Mouse (Mus musculus): Measurements from ENCODE around the gene Foxp1. TPM values are rescaled to one million over a fixed set of nuclear protein-coding genes. Genes with fewer than 3 reads are reported as not detected.

Foxp1 gene
- polyA plus RNA-seq, 1 experiment from 2014 or later = 18.9 TPM

DNA sequence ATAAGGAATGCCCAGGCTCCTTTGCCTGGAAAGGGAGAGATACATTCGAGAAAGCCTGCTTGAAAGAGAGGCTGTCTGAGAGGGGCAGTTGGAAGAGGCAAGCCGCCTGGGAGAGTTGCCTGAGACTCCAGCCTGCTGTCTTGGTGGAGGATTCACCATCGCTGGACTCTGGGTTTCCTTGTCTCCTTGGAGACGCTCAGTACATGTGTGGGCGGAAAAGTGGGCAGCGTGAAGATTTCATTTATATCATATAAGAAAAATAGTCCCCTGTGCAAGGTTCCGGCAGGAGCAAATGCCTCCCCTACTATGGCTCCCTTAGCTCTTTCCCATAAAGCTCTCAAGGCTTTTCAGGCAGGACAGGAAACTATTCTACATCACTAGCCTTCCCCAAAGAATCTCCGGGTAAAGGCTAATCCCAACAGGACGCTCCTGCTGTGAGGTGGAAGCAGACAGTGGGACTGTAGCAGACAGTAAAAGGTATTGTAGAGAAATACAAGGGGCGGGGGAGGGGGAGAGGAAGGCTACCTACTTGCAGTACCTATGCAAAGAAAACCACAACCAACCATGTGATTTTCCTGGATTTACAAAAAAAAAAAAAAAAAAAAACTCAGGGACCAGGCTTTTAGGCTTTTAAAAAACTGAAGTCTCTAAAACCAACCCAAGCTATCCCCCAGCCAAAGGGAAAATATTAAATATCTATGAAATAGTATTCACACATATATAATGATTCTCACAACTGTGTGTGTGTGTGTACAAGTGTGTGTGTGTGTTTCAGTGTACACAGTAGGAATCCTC is 443.3 kb downstream of the Foxp1 start:
- Histone ChIP-seq H3K27me3 (ENCODE audit: insufficient read depth, low read length) (no peaks in the 10 kb centered on the region), H3K4me1 (ENCODE audit: insufficient read depth) (peaks cover 8% of the 10 kb centered on the region), H3K36me3 (replicated peaks; ENCODE audit: insufficient read depth, low read length) (peaks cover 18% of the 10 kb centered on the region), H3K27ac (ENCODE audit: low read depth) (no peak overlapping the region), H3K9ac (replicated peaks) (no peak overlapping the region), H3K4me2 (ENCODE audit: low read depth, low read length) (no peak overlapping the region), H3K4me3 (ENCODE audit: low read depth, low read length) (no peak overlapping the region), H3K9me3 (ENCODE audit: low read length) (peaks cover 5% of the 10 kb centered on the region)
- ATAC-seq (no peak), DNase-seq (no peak)
- 80% methylated on average over 10 of the region's 10 CpGs for WGBS (ENCODE audit: insufficient replicate concordance)
- no peak for TF ChIP-seq CTCF (IDR thresholded peaks at IDR 0.05; ENCODE audit: low read depth)
- TF ChIP-seq EP300 (IDR thresholded peaks at IDR 0.05; ENCODE audit: low read depth) = no peak

DNA sequence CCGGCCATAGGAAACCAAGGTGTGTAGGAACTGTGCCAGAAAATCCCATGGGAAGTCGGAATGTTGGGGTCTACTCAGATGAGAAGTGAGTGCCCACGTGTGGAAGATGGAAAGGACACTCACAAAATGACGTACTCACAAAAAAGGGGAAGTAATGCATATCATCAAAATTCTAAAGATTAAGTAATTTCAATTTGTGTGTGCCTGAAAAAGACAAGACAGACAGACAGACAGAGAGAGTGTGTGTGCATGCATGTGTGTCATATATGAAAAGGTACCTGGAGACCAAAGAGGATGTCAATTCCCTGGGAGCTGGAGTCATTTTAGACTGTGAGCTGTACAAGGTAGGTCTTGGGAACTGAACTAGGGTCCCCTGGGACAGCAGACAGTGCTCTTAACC is 444.4 kb downstream of the Foxp1 start:
- ATAC-seq (no peak), DNase-seq (no peak)
- Histone ChIP-seq H3K9ac (replicated peaks) (no peak overlapping the region), H3K36me3 (replicated peaks; ENCODE audit: insufficient read depth, low read length) (peaks cover 24% of the 10 kb centered on the region), H3K27me3 (ENCODE audit: insufficient read depth, low read length) (no peaks in the 10 kb centered on the region), H3K4me2 (ENCODE audit: low read depth, low read length) (no peak overlapping the region), H3K27ac (ENCODE audit: low read depth) (no peak overlapping the region), H3K9me3 (ENCODE audit: low read length) (peaks cover 5% of the 10 kb centered on the region), H3K4me3 (ENCODE audit: low read depth, low read length) (no peak overlapping the region), H3K4me1 (ENCODE audit: insufficient read depth) (peaks cover 8% of the 10 kb centered on the region)
- 72% methylated on average over 4 of the region's 4 CpGs for WGBS (ENCODE audit: insufficient replicate concordance)
- no peak for TF ChIP-seq CTCF (IDR thresholded peaks at IDR 0.05; ENCODE audit: low read depth)
- no peak for TF ChIP-seq EP300 (IDR thresholded peaks at IDR 0.05; ENCODE audit: low read depth)

DNA sequence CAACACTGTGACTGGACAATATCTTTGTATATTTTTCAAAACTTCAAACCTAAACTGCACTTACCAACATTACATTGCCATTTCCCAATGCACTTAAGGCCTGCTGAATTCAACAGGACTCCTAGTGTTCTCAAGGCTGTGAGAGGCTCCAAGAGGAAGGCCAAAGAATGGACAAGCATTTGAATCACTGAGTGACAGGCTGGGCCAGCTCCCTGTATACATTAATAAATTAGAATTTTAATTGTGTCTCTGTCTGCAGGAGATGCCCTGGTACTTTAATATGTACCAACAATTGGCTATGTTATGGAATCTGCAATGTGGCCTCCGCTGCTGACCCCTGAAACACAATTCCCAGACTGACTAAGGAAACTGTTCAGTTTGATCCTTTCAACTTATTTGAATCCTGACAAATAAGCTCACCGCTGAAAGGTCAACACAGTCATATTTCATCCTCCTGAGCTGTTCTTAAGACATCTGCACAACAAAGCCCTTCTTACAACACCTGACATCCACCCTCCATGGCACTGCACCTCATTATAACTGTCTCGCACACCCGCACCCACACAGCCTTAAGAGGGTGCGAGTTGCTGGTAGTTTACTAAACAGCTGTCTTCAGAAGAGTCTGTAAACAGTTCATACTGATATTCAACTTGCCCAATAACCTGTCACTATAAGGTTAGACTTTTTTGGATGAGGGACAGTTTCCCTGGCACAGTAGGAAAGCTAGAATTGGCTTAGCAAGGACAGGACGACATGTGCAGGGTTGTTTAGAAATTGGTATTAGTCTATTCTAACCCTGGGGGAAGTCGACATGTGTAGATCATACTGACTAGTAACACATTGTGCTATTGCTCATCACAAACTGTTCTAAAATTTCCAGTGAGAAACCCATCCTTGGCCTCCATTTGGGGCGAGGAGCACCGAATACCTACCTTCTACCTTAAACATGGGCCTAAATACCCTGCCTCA is 448.9 kb downstream of the Foxp1 start:
- H3K9ac ChIP-seq (replicated peaks) = no peak overlapping the region
- peaks cover 43% of the 10 kb centered on the region for H3K36me3 ChIP-seq (replicated peaks; ENCODE audit: insufficient read depth, low read length)
- ATAC-seq (no peak), DNase-seq (no peak)
- no peak overlapping the region for H3K27ac ChIP-seq (ENCODE audit: low read depth)
- no peaks in the 10 kb centered on the region for H3K4me1 ChIP-seq (ENCODE audit: insufficient read depth)
- H3K4me2 ChIP-seq (ENCODE audit: low read depth, low read length) = no peak overlapping the region
- no peaks in the 10 kb centered on the region for H3K27me3 ChIP-seq (ENCODE audit: insufficient read depth, low read length)
- H3K4me3 ChIP-seq (ENCODE audit: low read depth, low read length) = no peak overlapping the region
- H3K9me3 ChIP-seq (ENCODE audit: low read length) = peaks cover 5% of the 10 kb centered on the region
- WGBS (ENCODE audit: insufficient replicate concordance) = 91% methylated on average over 9 of the region's 9 CpGs
- TF ChIP-seq CTCF (IDR thresholded peaks at IDR 0.05; ENCODE audit: low read depth) (no peak), EP300 (IDR thresholded peaks at IDR 0.05; ENCODE audit: low read depth) (no peak)

DNA sequence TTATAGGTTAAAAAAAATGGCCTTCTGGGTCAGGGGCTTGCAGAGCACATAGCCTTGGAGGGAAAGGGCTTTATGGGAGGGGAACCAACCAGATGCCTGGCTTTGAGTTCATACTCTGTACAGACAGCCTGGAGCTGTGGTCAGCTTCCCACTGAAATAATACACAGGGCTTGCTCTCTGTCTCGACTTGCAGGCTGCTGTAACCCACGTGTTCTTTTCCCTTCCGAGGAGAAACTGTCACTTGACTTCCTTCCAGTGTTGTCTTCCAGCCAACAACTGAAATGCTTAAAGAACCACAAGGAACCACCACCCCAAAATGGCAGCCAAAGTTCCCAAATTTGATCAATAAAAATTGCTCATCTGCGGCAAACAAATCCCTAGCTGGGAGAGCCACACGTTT is 451.8 kb downstream of the Foxp1 start:
- WGBS (ENCODE audit: insufficient replicate concordance) = 50% methylated on average over 5 of the region's 5 CpGs
- ATAC-seq (no peak), DNase-seq (no peak)
- Histone ChIP-seq H3K9me3 (ENCODE audit: low read length) (peaks cover 5% of the 10 kb centered on the region), H3K4me3 (ENCODE audit: low read depth, low read length) (no peak overlapping the region), H3K36me3 (replicated peaks; ENCODE audit: insufficient read depth, low read length) (peaks cover 45% of the 10 kb centered on the region), H3K4me1 (ENCODE audit: insufficient read depth) (no peaks in the 10 kb centered on the region), H3K4me2 (ENCODE audit: low read depth, low read length) (no peak overlapping the region), H3K9ac (replicated peaks) (no peak overlapping the region), H3K27ac (ENCODE audit: low read depth) (no peak overlapping the region), H3K27me3 (ENCODE audit: insufficient read depth, low read length) (no peaks in the 10 kb centered on the region)
- no peak for TF ChIP-seq CTCF (IDR thresholded peaks at IDR 0.05; ENCODE audit: low read depth)

DNA sequence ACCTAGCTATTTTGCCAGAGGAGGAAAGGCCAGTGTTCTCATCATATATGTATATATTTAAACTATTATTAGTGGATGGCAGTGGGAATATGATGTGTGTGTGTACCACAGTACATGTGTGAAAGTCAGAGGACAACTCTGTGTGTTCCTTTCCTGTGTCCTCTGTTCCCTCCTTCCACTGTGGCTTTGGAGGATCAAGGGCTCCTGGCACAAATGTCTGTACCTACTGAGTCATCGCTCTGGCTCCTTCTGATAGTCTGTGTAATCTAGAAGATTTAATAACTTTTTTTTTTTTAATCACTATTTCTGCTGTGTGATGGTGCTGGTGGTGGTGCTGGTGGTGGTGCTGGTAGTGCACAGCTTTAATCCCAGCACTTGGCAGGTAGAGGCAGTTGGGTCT is 452.8 kb downstream of the Foxp1 start:
- ATAC-seq (no peak), DNase-seq (no peak)
- Histone ChIP-seq H3K9ac (replicated peaks) (no peak overlapping the region), H3K9me3 (ENCODE audit: low read length) (no peaks in the 10 kb centered on the region), H3K27me3 (ENCODE audit: insufficient read depth, low read length) (no peaks in the 10 kb centered on the region), H3K4me3 (ENCODE audit: low read depth, low read length) (no peak overlapping the region), H3K4me2 (ENCODE audit: low read depth, low read length) (no peak overlapping the region), H3K36me3 (replicated peaks; ENCODE audit: insufficient read depth, low read length) (peaks cover 36% of the 10 kb centered on the region), H3K4me1 (ENCODE audit: insufficient read depth) (no peaks in the 10 kb centered on the region), H3K27ac (ENCODE audit: low read depth) (no peak overlapping the region)
- 79% methylated on average over 1 of the region's 1 CpGs for WGBS (ENCODE audit: insufficient replicate concordance)
- no peak for TF ChIP-seq EP300 (IDR thresholded peaks at IDR 0.05; ENCODE audit: low read depth)
- no peak for TF ChIP-seq CTCF (IDR thresholded peaks at IDR 0.05; ENCODE audit: low read depth)
